Mouse (Mus musculus) ovary, adult 2 months (tissue): Measurements from ENCODE around the gene Cdkl5. TPM values are rescaled to one million over a fixed set of nuclear protein-coding genes. Genes with fewer than 3 reads are reported as not detected.

ENCODE experiments used
- polyA plus RNA-seq: library from polyadenylated mRNA; depleted of rRNA; stranded (reverse); fragments of >200 nt; gene quantifications from 2 replicates; pipeline ENCODE4 v1.2.3, GENCODE M21; 2012; rRNA removed

Gene Cdkl5
- 0.75 and 1.1 TPM in 2 replicates for polyA plus RNA-seq

DNA sequence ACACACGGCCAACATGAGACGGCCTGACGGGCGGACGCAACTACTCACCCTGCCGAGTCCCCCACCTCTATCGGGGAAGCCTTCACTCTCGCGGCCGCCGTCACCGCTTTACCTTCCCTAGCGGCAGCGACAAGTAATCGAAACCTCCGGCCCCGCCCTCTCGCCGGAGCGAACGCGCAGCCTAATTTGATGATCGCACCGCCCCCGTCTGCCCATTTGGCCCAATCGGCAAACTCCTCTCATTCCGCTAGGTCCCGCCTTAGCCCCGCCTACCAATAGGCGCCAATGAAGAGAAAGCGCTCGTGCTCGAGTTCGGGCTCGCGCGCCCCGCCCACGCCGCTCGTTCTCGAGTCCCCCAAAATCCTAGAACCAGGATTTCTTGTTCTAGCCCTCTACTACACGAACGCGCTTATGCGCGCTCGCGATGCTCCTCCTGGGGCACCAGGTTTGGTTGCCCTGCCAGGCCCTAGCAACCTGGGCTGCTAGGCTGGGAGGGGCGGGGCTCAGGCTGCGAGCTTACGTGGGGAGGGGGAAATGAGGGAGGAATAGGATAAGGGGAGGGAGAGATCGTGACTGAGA lies at the start of gene Cdkl5:
Gene Cdkl5, minus strand, starts transcription at position 162 of the 579 bp plus-strand sequence.

DNA sequence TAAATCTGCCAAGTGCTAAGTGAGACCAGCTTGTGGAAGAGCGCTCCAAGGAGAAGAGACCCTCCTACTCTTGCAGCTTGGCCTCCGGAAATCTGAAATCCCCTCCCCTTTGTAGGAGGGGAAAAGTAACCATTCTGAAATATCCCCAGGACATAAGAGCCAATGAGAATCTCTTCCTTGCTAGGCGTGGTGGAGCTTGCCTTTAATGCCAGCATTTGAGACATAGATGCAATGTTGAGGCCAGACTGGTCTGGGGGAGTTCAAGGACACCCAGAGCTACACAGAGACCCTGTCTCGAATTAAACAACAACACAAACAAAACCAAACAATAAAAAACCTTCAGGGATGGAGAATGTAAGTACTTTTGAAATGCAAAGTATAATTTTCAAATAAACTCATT lies 87.6 kb downstream of the Cdkl5 start, which contains the start of gene Gja6:
Gene Gja6, minus strand, starts transcription at position 101 of the 400 bp plus-strand sequence.

DNA sequence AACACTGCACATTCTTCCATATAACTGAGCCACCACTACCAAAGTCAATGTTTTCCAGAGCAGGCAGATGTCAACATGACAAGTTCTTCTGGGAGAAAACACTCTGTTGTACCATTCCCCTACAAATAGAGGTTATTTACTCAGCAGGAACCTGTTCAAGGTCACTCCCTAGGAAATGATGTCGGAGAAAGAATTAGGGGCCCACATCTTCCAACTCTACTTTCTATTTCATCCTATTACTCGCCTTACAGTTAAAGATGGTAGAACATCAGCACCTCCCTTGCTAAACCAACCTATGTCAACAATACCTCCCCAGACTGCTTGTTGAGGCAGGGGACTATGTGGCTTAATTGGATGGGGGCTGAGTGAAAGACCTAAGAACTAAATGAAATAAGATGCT lies 226.8 kb downstream of the Cdkl5 start, which contains the start of gene Rs1:
Gene Rs1, plus strand, starts transcription at position 301 of the 400 bp plus-strand sequence.

DNA sequence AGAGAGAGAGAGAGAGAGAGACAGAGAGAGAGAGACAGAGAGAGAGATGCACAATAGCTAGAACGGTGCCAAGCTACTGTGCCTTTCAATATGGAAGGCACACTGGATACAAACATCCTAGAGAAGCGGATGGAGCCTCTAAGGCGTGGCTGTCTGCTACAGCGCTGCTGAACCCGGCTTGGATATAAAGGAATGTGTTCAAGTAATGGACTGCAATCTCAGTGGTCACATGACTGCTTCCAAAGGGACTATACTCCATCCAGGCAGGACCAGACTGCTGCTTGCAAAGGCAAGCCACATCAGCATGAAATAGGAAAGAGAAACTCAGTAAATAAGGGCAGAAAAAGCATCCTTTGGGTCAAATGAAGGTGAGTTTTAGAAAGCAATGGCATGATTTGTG lies 258.9 kb downstream of the Cdkl5 start, which contains the start of gene Ppef1:
Gene Ppef1, minus strand, starts transcription at position 116 of the 400 bp plus-strand sequence.

Other genes with a start within 250 kb of the Cdkl5 start
- gene Rs1, start 226.7 kb downstream of the Cdkl5 start, polyA plus RNA-seq: 0.22 TPM in 1 of 2 replicates, not detected in the other
- gene Gja6, start 87.7 kb downstream of the Cdkl5 start, polyA plus RNA-seq: 0.09 TPM in 1 of 2 replicates, not detected in the other
- gene Scml2, start 122.5 kb upstream of the Cdkl5 start, polyA plus RNA-seq: 0.33 and 0.74 TPM in 2 replicates